19 mouse cellular contexts compared by ENCODE assay signal in genomic region chr9:62624562-62625044, GRCm38 (mm10). TPM values are rescaled to one million over a fixed set of nuclear protein-coding genes. Genes with fewer than 3 reads are reported as not detected.
DNase-seq lines count a peak whose midpoint lies in the region; TF ChIP-seq lines count a peak whose summit lies in the region.
"Had no signal": no experiment of that assay in that cellular context is flagged by ENCODE, and none has a peak within 500 bp of the region (broad histone marks: within the 10 kb centered on the region; RNA-seq: fewer than 3 reads in every experiment).

No protein-coding gene starts in this region.

- intact Hi-C loops in left cerebral cortex, postnatal 14 days (cut with DNase I), result no loop called here

- no peak for TF ChIP-seq CTCF in embryonic fibroblast, embryonic 13.5 days (IDR thresholded peaks at IDR 0.05; ENCODE audit: borderline replicate concordance, insufficient read depth, low read length)

- peaks cover 22% of the 10 kb centered on the region for H3K4me1 ChIP-seq in embryonic fibroblast, embryonic 13.5 days (ENCODE audit: control insufficient read depth, insufficient read depth, low read length)
- H3K4me1 ChIP-seq: forebrain, embryonic 12.5 days; hindbrain, embryonic 12.5 days; intestine, embryonic 15.5 days; stomach, embryonic 15.5 days had no signal

- peak; percentile 25 for DNase-seq in adrenal gland, adult 2 months
- no peak for DNase-seq in adrenal gland, postnatal 10 days
- DNase-seq in lung, postnatal 10 days, result peak; percentile 75
- no peak for DNase-seq in lung, postnatal 36 days
- peak; percentile 13 to 66 for DNase-seq in left cerebral cortex, postnatal 14 days (ENCODE audit: low spot score in 2 of 2)
- no peak for DNase-seq in heart, postnatal 4 days
- no peak for DNase-seq in thymus, postnatal 10 days (ENCODE audit: low spot score in 2 of 2)
- DNase-seq: gastrocnemius, postnatal 10 days; kidney, postnatal 14 days had no signal

- H3K27ac ChIP-seq in embryonic fibroblast, embryonic 13.5 days (ENCODE audit: insufficient read depth, low read length), result peak overlapping the region; percentile 98
- H3K27ac ChIP-seq: embryonic facial prominence, embryonic 13.5 days; forebrain, embryonic 12.5 days; heart, embryonic 13.5 days; hindbrain, embryonic 12.5 days; intestine, embryonic 15.5 days; limb, embryonic 13.5 days; stomach, embryonic 15.5 days had no signal

- H3K4me3 ChIP-seq in embryonic fibroblast, embryonic 13.5 days (ENCODE audit: insufficient read depth, low read length), result no peak overlapping the region
- H3K4me3 ChIP-seq: embryonic facial prominence, embryonic 13.5 days; forebrain, embryonic 12.5 days; heart, embryonic 13.5 days; hindbrain, embryonic 12.5 days; intestine, embryonic 15.5 days; limb, embryonic 13.5 days; stomach, embryonic 15.5 days had no signal

- peak; percentile 13; the same call in 1 of the 2 replicates for TF ChIP-seq POLR2A in embryonic fibroblast, embryonic 13.5 days (IDR thresholded peaks at IDR 0.05; ENCODE audit: low read depth, low read length)

RNA-seq across cellular contexts. Expression of gene Itga11, which starts 53.0 kb away (rescaled TPM):
- total RNA-seq in adrenal gland, adult 2 months (2021), result 1 to 10 TPM; 1.9 to 3.5 TPM
- 1.3 and 1.5 TPM in 2 replicates for polyA plus RNA-seq in adrenal gland, adult 2 months (2012; rRNA removed)
- 1 to 10 TPM; 2.0 to 2.5 TPM for total RNA-seq in adrenal gland, postnatal 10 days (2021)
- polyA plus RNA-seq in embryonic fibroblast, embryonic 13.5 days (2011; ENCODE audit: insufficient read length, low read depth, missing spikeins), result 139 and 166 TPM in 2 replicates
- 1 to 10 TPM; 1.3 to 1.4 TPM for total RNA-seq in left cerebral cortex, postnatal 14 days (2021)
- total RNA-seq in heart, postnatal 4 days (2021), result 1 to 10 TPM in 1 of 2 experiments, under 1 TPM in 1; 0.98 to 1.1 TPM
- total RNA-seq: common myeloid progenitor, adult 5-6 weeks; megakaryocyte, adult 5-6 weeks had no signal

Comparison
In these comparisons a context has a peak if more than half of its experiments do, and no peak if none do; other contexts are left out.
1. DNase-seq: peak in adrenal gland, adult 2 months (single experiment), lung, postnatal 10 days (single experiment) and left cerebral cortex, postnatal 14 days (2 of 2); none in adrenal gland, postnatal 10 days (single experiment), lung, postnatal 36 days (single experiment), heart, postnatal 4 days (single experiment) and thymus, postnatal 10 days (0 of 2).